In the genomic region with DNA sequence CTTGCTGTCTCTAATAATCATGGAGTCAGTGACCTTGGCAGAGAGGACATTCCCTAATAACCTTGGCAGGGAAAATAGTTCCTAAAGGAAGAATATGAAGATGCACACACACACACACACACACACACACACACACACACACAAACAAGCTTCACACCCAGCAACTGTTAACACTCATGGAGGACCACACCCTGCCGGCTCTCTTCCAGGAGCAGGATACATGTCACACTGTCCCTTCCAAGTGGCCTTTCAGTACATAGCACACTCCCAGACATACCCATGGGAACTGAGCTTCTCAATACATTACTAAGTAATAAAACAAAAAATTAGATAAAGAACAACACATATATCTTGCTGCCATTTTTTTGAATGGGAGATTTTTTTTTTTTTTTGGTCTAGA, we compare ENCODE assay signal across 21 mouse cellular contexts.
"Had no signal": no experiment of that assay in that cellular context is flagged by ENCODE, and none has a peak within 500 bp of the region (broad histone marks: within the 10 kb centered on the region; RNA-seq: fewer than 3 reads in every experiment).

No protein-coding gene starts in this region.

- DNase-seq: gastrocnemius, postnatal 25 days; heart, postnatal 10 days; kidney, adult 18-20 months; kidney, adult 8-10 months; kidney, postnatal 14 days; kidney, postnatal 36 days; layer of hippocampus, adult 9-11 months; layer of hippocampus, postnatal 36 days; left cerebral cortex, postnatal 4 days had no signal

- H3K27ac ChIP-seq: heart, embryonic 10.5 days; hindbrain, embryonic 10.5 days; hindbrain, embryonic 12.5 days; hindbrain, embryonic 14.5 days; intestine, embryonic 15.5 days; kidney, embryonic 15.5 days; kidney, postnatal 0 days; limb, embryonic 13.5 days; limb, embryonic 15.5 days; liver, embryonic 12.5 days; liver, embryonic 14.5 days had no signal

- H3K4me1 ChIP-seq: heart, embryonic 10.5 days; heart, embryonic 12.5 days; intestine, embryonic 15.5 days; kidney, embryonic 15.5 days; limb, embryonic 13.5 days; limb, embryonic 15.5 days; liver, embryonic 12.5 days had no signal

- H3K4me3 ChIP-seq: heart, embryonic 10.5 days; heart, embryonic 12.5 days; hindbrain, embryonic 10.5 days; hindbrain, embryonic 12.5 days; intestine, embryonic 15.5 days; kidney, embryonic 15.5 days; limb, embryonic 13.5 days; limb, embryonic 15.5 days; liver, embryonic 12.5 days had no signal

- H3K9ac ChIP-seq: heart, embryonic 12.5 days; hindbrain, embryonic 12.5 days; hindbrain, embryonic 14.5 days; intestine, embryonic 15.5 days; kidney, embryonic 15.5 days; limb, embryonic 13.5 days; limb, embryonic 15.5 days; liver, embryonic 12.5 days; liver, embryonic 14.5 days had no signal

- H3K36me3 ChIP-seq: heart, embryonic 10.5 days; heart, embryonic 12.5 days; hindbrain, embryonic 10.5 days; hindbrain, embryonic 12.5 days; intestine, embryonic 15.5 days; kidney, embryonic 15.5 days; limb, embryonic 13.5 days; limb, embryonic 15.5 days; liver, embryonic 12.5 days had no signal
